Mouse (Mus musculus) layer of hippocampus, adult 11-12 months (tissue): ENCODE data around the gene Ddx19b.
"Not testable (repeated sequence)": the region's sequence is repeated elsewhere in the genome, so short reads cannot be mapped to it uniquely, and the experiment has no call there.

Source experiments
- DNase-seq: peaks from one replicate; pipeline ENCODE4 v3.0.0; 2022; ENCODE audit warnings: low spot score

Gene Ddx19b

GRCm38 (mm10) chr8:111031572-111031971 is at the start of gene Ddx19b:
Ddx19b (minus strand) TSS chr8:111031751.
- no peak for DNase-seq

GRCm38 (mm10) chr8:111079861-111080271 is 48.3 kb upstream of the Ddx19b start:
- DNase-seq = no peak

GRCm38 (mm10) chr8:111079461-111079860 is 47.9 kb upstream of the Ddx19b start:
- no peak for DNase-seq

- DNase-seq = peak; percentile 73
Measured at GRCm38 (mm10) chr8:111075926-111076325, 44.4 kb upstream of the Ddx19b start.

- DNase-seq = not testable (repeated sequence)
Measured at GRCm38 (mm10) chr8:111068660-111069059, 37.1 kb upstream of the Ddx19b start.

- no peak for DNase-seq
Measured at GRCm38 (mm10) chr8:111067439-111067838, 35.9 kb upstream of the Ddx19b start.

GRCm38 (mm10) chr8:111066308-111066707 is 34.8 kb upstream of the Ddx19b start:
- no peak for DNase-seq

GRCm38 (mm10) chr8:111062893-111063292 is 31.3 kb upstream of the Ddx19b start:
- no peak for DNase-seq

GRCm38 (mm10) chr8:111062072-111062757 is 30.7 kb upstream of the Ddx19b start:
- DNase-seq = peak; percentile 93

GRCm38 (mm10) chr8:111061688-111062071 is 30.1 kb upstream of the Ddx19b start:
- DNase-seq = no peak

- no peak for DNase-seq
Measured at GRCm38 (mm10) chr8:111058946-111059572, 27.5 kb upstream of the Ddx19b start.

GRCm38 (mm10) chr8:111056691-111057293 is 25.2 kb upstream of the Ddx19b start:
- DNase-seq = no peak

- DNase-seq = peak; percentile 91
Measured at GRCm38 (mm10) chr8:111056158-111056663, 24.7 kb upstream of the Ddx19b start, which contains the start of gene Exosc6. Exosc6 (plus strand) TSS chr8:111056339.

- DNase-seq = no peak
Measured at GRCm38 (mm10) chr8:111055661-111056060, 24.1 kb upstream of the Ddx19b start.

- no peak for DNase-seq
Measured at GRCm38 (mm10) chr8:111055031-111055634, 23.6 kb upstream of the Ddx19b start.

- DNase-seq = no peak
Measured at GRCm38 (mm10) chr8:111053827-111054518, 22.4 kb upstream of the Ddx19b start.

- no peak for DNase-seq
Measured at GRCm38 (mm10) chr8:111049106-111049505, 17.6 kb upstream of the Ddx19b start.

GRCm38 (mm10) chr8:111048694-111049093 is 17.1 kb upstream of the Ddx19b start:
- DNase-seq = no peak

- DNase-seq = no peak
Measured at GRCm38 (mm10) chr8:111044003-111044734, 12.6 kb upstream of the Ddx19b start.

GRCm38 (mm10) chr8:111042546-111042945 is 11.0 kb upstream of the Ddx19b start:
- no peak for DNase-seq

- no peak for DNase-seq
Measured at GRCm38 (mm10) chr8:111036591-111036990, 5.0 kb upstream of the Ddx19b start.
